Mouse (Mus musculus): ENCODE results near the gene Gtf3c5. TPM values are rescaled to one million over a fixed set of nuclear protein-coding genes. Genes with fewer than 3 reads are reported as not detected.

Gene Gtf3c5
- polyA plus RNA-seq, 1 experiment from 2014 or later: 40.5 TPM

DNA sequence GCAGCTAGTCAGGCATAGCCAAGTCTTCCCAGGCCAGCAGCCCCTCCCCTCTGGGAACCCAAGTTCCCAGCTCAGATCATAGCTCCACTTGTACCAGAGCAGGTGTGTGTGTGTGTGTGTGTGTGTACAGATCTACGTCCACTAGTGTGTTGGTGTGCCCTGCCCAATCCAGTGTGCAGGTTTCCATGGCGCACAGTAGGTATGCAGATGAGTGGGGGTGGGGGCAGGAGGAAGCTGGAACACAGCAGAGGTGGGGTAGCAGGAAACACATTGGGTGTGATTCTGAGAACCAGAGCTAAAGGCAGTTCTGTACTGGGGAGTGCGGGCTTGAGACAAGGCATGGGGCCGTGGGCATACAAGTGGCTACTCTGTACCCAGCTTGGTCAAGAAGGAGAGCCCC lies 19.2 kb downstream of the Gtf3c5 start:
- Histone ChIP-seq H3K4me2 (no peak overlapping the region), H3K4me3 (ENCODE audit: low read depth, low read length) (no peak overlapping the region), H3K4me1 (ENCODE audit: control insufficient read depth, insufficient read depth, low read length) (no peaks in the 10 kb centered on the region), H3K9me3 (ENCODE audit: control insufficient read depth, low read length) (no peaks in the 10 kb centered on the region), H3K36me3 (ENCODE audit: control insufficient read depth, insufficient read depth, low read length) (peaks cover 14% of the 10 kb centered on the region; the same call in 1 of the 2 replicates), H3K9ac (ENCODE audit: low read length) (no peak overlapping the region), H3K27ac (ENCODE audit: low read depth, low read length) (no peak overlapping the region), H3K27me3 (ENCODE audit: control insufficient read depth, insufficient read depth, low read length) (no peaks in the 10 kb centered on the region)
- WGBS: 85% methylated on average over 4 of the region's 4 CpGs
- DNase-seq (ENCODE audit: low spot score, missing footprints): no peak
- ATAC-seq (ENCODE audit: low FRiP score): no peak

DNA sequence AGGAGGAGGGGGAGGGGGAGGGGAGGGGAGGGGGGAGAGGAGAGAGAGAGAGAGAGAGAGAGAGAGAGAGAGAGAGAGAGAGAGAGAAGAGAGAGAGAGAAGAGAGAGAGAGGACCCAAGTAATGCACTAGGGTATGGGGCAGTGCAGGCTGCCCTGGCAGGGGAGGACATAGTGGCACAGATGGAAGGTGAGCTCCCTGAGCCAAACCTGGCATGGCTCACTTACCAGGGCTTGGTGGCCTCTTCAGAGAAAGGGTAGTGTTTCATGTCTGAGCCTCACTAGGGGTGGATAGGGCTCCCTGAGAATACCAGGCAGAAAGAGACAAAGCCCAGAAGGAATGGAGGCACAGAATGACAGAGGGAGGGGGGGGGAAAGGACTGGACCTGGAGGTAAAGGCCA lies 19.7 kb downstream of the Gtf3c5 start:
- no peak overlapping the region for H3K27ac ChIP-seq (ENCODE audit: low read depth, low read length)
- H3K36me3 ChIP-seq (ENCODE audit: control insufficient read depth, insufficient read depth, low read length): peaks cover 11% of the 10 kb centered on the region; the same call in 1 of the 2 replicates
- DNase-seq (ENCODE audit: low spot score, missing footprints) (no peak), ATAC-seq (ENCODE audit: low FRiP score) (no peak)
- H3K9ac ChIP-seq (ENCODE audit: low read length): no peak overlapping the region
- no peaks in the 10 kb centered on the region for H3K9me3 ChIP-seq (ENCODE audit: control insufficient read depth, low read length)
- no peaks in the 10 kb centered on the region for H3K4me1 ChIP-seq (ENCODE audit: control insufficient read depth, insufficient read depth, low read length)
- H3K4me3 ChIP-seq (ENCODE audit: low read depth, low read length): no peak overlapping the region
- no peak overlapping the region for H3K4me2 ChIP-seq
- no peaks in the 10 kb centered on the region for H3K27me3 ChIP-seq (ENCODE audit: control insufficient read depth, insufficient read depth, low read length)

DNA sequence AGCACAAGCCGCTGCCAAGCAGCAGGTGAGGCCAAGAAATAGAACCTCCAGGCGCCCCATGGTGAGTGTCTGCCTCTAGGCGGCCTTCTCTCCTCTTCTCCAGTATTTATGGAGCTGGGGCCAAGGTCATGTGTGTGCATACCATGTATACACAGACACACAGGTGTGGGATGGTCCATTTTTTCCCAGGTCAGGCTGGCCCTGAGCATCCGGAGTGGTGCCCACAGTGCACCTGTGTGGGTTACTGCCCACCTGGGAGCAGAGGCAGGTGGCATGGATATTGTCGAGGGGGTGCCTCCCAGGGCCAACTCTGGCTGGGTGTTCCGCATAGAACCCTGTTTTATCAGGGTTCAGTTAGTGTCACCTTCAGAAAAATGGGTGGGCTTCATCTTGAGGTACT lies 20.2 kb downstream of the Gtf3c5 start, which contains the start of gene Cel:
Gene Cel (minus strand): TSS at position 101 of the 400 bp plus-strand sequence.
- H3K4me1 ChIP-seq (ENCODE audit: control insufficient read depth, insufficient read depth, low read length): no peaks in the 10 kb centered on the region
- peaks cover 9% of the 10 kb centered on the region; the same call in 1 of the 2 replicates for H3K36me3 ChIP-seq (ENCODE audit: control insufficient read depth, insufficient read depth, low read length)
- H3K4me3 ChIP-seq (ENCODE audit: low read depth, low read length): no peak within 1 kb of the TSS
- no peaks in the 10 kb centered on the region for H3K9me3 ChIP-seq (ENCODE audit: control insufficient read depth, low read length)
- WGBS: 75% methylated on average over 6 of the region's 6 CpGs
- no peak within 1 kb of the TSS for H3K4me2 ChIP-seq
- H3K27me3 ChIP-seq (ENCODE audit: control insufficient read depth, insufficient read depth, low read length): no peaks in the 10 kb centered on the region
- no peak within 1 kb of the TSS for H3K27ac ChIP-seq (ENCODE audit: low read depth, low read length)
- DNase-seq (ENCODE audit: low spot score, missing footprints): no peak
- no peak for ATAC-seq (ENCODE audit: low FRiP score)
- no peak within 1 kb of the TSS for H3K9ac ChIP-seq (ENCODE audit: low read length)

DNA sequence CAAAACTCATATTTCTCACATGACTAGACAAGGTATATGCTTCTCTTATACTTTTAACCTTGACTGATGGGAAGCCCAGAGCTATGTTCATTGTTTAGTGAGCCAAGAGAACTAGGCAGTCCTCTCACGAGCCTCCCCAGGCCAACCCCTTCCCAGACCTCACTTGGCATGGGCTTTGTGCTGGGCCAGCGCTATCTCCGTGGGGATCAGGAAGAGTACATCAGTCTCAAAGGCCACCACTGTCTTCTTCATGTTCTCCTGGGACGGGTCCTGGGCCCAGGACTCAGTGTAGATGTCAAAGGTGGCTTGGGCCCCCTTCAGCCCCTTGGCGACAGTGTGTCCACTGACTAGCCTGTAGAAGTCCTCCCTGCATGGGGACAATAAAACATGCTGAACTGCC lies 26.1 kb downstream of the Gtf3c5 start:
- H3K9me3 ChIP-seq (ENCODE audit: control insufficient read depth, low read length): no peaks in the 10 kb centered on the region
- H3K27me3 ChIP-seq (ENCODE audit: control insufficient read depth, insufficient read depth, low read length): no peaks in the 10 kb centered on the region
- no peak overlapping the region for H3K9ac ChIP-seq (ENCODE audit: low read length)
- no peak overlapping the region for H3K4me3 ChIP-seq (ENCODE audit: low read depth, low read length)
- no peak overlapping the region for H3K27ac ChIP-seq (ENCODE audit: low read depth, low read length)
- WGBS: 87% methylated on average over 5 of the region's 5 CpGs
- no peak overlapping the region for H3K4me2 ChIP-seq
- no peak for DNase-seq (ENCODE audit: low spot score, missing footprints)
- H3K4me1 ChIP-seq (ENCODE audit: control insufficient read depth, insufficient read depth, low read length): no peaks in the 10 kb centered on the region
- ATAC-seq (ENCODE audit: low FRiP score): no peak
- H3K36me3 ChIP-seq (ENCODE audit: control insufficient read depth, insufficient read depth, low read length): peaks cover 8% of the 10 kb centered on the region; the same call in 1 of the 2 replicates

DNA sequence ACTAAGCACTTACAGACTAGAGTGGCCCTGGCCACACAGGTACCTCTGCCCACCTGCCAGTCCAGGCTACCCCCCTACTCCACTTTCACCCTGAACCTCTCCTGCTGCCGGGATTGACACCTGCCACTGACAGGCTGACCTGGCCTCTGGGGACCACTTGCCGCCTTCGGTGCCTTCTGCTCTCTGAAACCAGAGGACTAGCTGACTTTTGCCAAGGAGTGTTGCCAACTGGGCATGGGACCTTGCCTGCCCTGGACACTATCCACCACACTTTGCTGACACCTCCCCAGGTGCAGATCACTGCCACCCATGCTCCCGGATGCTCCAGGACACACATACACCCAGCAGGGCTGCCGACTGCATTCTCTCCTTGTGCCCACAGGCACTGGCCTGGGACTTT lies 31.2 kb downstream of the Gtf3c5 start:
- no peaks in the 10 kb centered on the region for H3K9me3 ChIP-seq (ENCODE audit: control insufficient read depth, low read length)
- H3K27ac ChIP-seq (ENCODE audit: low read depth, low read length): no peak overlapping the region
- no peak overlapping the region for H3K9ac ChIP-seq (ENCODE audit: low read length)
- ATAC-seq (ENCODE audit: low FRiP score) (no peak), DNase-seq (ENCODE audit: low spot score, missing footprints) (no peak)
- H3K4me2 ChIP-seq: no peak overlapping the region
- H3K4me1 ChIP-seq (ENCODE audit: control insufficient read depth, insufficient read depth, low read length): no peaks in the 10 kb centered on the region
- H3K27me3 ChIP-seq (ENCODE audit: control insufficient read depth, insufficient read depth, low read length): no peaks in the 10 kb centered on the region
- no peak overlapping the region for H3K4me3 ChIP-seq (ENCODE audit: low read depth, low read length)
- 92% methylated on average over 5 of the region's 5 CpGs for whole genome bisulfite sequencing
- peaks cover 35% of the 10 kb centered on the region for H3K36me3 ChIP-seq (ENCODE audit: control insufficient read depth, insufficient read depth, low read length)

DNA sequence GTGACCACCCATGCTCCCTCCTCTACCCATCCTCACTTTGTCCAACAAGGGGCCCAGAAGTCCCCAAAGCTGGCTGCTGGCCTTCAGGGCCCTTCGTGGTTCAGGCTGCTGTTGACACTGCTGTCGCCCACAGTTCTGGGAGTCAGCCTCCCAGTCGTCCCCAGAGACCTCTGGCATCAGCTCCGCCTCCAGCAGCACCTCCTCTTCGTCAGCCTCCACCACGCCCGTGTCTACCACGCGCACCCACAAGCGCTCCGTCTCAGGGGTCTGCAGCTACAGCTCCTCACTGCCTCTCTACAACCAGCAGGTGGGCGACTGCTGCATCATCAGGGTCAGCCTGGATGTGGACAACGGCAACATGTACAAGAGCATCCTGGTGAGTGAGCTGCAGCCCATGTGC lies 34.4 kb downstream of the Gtf3c5 start:
- WGBS: 91% methylated on average over 13 of the region's 13 CpGs
- H3K9me3 ChIP-seq (ENCODE audit: control insufficient read depth, low read length): no peaks in the 10 kb centered on the region
- no peaks in the 10 kb centered on the region for H3K4me1 ChIP-seq (ENCODE audit: control insufficient read depth, insufficient read depth, low read length)
- no peak overlapping the region for H3K9ac ChIP-seq (ENCODE audit: low read length)
- H3K27me3 ChIP-seq (ENCODE audit: control insufficient read depth, insufficient read depth, low read length): no peaks in the 10 kb centered on the region
- peaks cover 40% of the 10 kb centered on the region for H3K36me3 ChIP-seq (ENCODE audit: control insufficient read depth, insufficient read depth, low read length)
- H3K27ac ChIP-seq (ENCODE audit: low read depth, low read length): no peak overlapping the region
- ATAC-seq (ENCODE audit: low FRiP score) (no peak), DNase-seq (ENCODE audit: low spot score, missing footprints) (no peak)
- no peak overlapping the region for H3K4me3 ChIP-seq (ENCODE audit: low read depth, low read length)
- no peak overlapping the region for H3K4me2 ChIP-seq

DNA sequence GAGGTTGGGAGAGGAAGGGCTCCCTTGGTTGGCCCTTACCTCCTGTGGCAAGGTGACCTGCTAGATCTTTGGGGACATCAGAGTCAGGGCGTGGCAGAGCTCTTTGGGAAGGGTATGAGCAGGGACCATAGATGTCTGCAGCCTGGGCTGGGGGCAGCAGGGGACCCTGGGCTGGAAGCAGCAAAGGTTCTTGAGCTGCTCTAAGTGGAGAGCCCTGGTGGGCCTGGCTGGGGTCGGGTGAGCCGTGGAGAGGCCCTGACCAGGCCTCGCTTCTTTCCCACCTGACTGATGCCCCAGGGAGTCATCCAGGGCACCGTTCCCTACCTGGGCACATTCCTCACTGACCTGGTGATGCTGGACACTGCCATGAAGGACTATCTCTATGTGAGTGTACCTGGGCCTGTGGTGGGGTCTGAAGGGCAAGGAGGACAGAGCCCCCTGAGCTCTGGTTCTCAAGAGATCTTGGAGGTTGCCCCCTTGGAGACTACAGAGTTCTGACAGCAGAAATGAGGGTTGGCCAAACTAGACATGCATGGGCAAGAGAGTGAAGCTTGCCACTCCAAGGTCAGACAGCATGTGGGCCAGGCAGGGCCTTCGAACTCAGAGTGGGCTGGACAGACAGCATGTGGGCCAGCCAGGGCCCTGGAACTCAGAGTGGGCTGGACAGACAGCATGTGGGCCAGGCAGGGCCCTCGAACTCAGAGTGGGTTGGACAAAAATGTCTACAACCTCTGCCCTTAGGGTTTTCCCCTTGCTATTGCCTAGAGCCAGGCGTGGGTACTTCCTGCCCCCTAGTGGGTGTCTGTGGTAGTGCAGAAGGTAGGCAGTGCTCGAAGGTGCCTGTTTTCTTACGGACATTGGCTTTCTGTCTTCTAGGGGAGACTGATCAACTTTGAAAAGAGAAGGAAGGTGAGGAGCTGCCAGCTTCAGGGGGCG lies 36.0 kb downstream of the Gtf3c5 start:
- Histone ChIP-seq H3K27ac (ENCODE audit: low read depth, low read length) (no peak overlapping the region), H3K27me3 (ENCODE audit: control insufficient read depth, insufficient read depth, low read length) (no peaks in the 10 kb centered on the region), H3K9me3 (ENCODE audit: control insufficient read depth, low read length) (no peaks in the 10 kb centered on the region), H3K36me3 (ENCODE audit: control insufficient read depth, insufficient read depth, low read length) (peaks cover 40% of the 10 kb centered on the region), H3K4me1 (ENCODE audit: control insufficient read depth, insufficient read depth, low read length) (no peaks in the 10 kb centered on the region), H3K9ac (ENCODE audit: low read length) (no peak overlapping the region), H3K4me3 (ENCODE audit: low read depth, low read length) (no peak overlapping the region), H3K4me2 (no peak overlapping the region)
- WGBS: 46% methylated on average over 11 of the region's 11 CpGs
- ATAC-seq (ENCODE audit: low FRiP score) (peak; percentile 49; the same call in 1 of the 2 replicates), DNase-seq (ENCODE audit: low spot score, missing footprints) (peak; percentile 98)

DNA sequence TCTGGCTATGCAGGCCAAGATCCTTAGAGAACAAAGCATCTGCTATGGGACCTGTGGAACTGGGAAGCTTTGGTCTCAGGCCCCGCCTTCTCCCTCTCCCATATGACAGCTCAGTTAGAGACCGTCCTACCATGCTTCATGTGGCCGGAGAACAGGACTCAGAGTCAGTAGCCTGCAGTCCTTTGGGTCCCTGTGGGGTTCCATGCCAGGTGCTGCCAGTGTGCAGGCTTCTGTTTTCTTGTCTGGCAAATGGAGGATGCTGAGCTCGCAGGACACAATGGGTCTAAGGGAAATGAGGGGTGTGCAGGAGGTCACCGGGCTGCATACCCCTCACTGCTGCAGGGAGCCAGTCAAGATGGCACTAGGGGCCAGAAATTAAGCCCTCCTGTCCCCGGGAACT lies 37.0 kb downstream of the Gtf3c5 start:
- no peak for DNase-seq (ENCODE audit: low spot score, missing footprints)
- Histone ChIP-seq H3K36me3 (ENCODE audit: control insufficient read depth, insufficient read depth, low read length) (peaks cover 40% of the 10 kb centered on the region), H3K27ac (ENCODE audit: low read depth, low read length) (no peak overlapping the region), H3K4me3 (ENCODE audit: low read depth, low read length) (no peak overlapping the region), H3K4me1 (ENCODE audit: control insufficient read depth, insufficient read depth, low read length) (no peaks in the 10 kb centered on the region), H3K27me3 (ENCODE audit: control insufficient read depth, insufficient read depth, low read length) (no peaks in the 10 kb centered on the region), H3K9me3 (ENCODE audit: control insufficient read depth, low read length) (no peaks in the 10 kb centered on the region), H3K4me2 (no peak overlapping the region), H3K9ac (ENCODE audit: low read length) (no peak overlapping the region)
- no peak for ATAC-seq (ENCODE audit: low FRiP score)
- WGBS: 85% methylated on average over 6 of the region's 6 CpGs

DNA sequence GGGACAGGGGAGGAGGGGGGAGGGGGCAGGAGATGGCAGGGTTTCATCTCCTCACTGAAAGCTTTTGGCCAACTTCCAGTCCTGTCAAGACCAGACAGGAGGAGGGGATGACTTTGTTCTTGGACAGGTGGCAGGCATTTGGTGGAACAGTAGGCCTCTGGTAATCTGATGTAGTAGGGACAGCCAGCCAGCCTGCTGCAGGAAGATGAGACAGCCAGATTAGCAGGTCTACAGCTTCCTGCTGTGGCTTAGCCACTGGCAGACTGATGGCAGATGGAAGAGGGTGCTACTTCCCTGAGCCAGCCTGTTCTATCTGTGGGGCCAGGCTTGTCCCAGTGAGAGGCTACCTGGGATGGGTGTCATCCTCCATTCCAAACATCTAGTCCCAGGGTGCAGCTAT lies 37.6 kb downstream of the Gtf3c5 start:
- DNase-seq (ENCODE audit: low spot score, missing footprints): no peak
- H3K9ac ChIP-seq (ENCODE audit: low read length): no peak overlapping the region
- H3K4me1 ChIP-seq (ENCODE audit: control insufficient read depth, insufficient read depth, low read length): no peaks in the 10 kb centered on the region
- H3K4me3 ChIP-seq (ENCODE audit: low read depth, low read length): no peak overlapping the region
- H3K27ac ChIP-seq (ENCODE audit: low read depth, low read length): no peak overlapping the region
- H3K9me3 ChIP-seq (ENCODE audit: control insufficient read depth, low read length): no peaks in the 10 kb centered on the region
- no peak for ATAC-seq (ENCODE audit: low FRiP score)
- no peak overlapping the region for H3K4me2 ChIP-seq
- no peaks in the 10 kb centered on the region for H3K27me3 ChIP-seq (ENCODE audit: control insufficient read depth, insufficient read depth, low read length)
- peaks cover 39% of the 10 kb centered on the region for H3K36me3 ChIP-seq (ENCODE audit: control insufficient read depth, insufficient read depth, low read length)

All from midbrain, embryonic 11.5 days (tissue).